Mouse (Mus musculus): ENCODE results near the gene Tmem209.

The Tmem209 gene

DNA sequence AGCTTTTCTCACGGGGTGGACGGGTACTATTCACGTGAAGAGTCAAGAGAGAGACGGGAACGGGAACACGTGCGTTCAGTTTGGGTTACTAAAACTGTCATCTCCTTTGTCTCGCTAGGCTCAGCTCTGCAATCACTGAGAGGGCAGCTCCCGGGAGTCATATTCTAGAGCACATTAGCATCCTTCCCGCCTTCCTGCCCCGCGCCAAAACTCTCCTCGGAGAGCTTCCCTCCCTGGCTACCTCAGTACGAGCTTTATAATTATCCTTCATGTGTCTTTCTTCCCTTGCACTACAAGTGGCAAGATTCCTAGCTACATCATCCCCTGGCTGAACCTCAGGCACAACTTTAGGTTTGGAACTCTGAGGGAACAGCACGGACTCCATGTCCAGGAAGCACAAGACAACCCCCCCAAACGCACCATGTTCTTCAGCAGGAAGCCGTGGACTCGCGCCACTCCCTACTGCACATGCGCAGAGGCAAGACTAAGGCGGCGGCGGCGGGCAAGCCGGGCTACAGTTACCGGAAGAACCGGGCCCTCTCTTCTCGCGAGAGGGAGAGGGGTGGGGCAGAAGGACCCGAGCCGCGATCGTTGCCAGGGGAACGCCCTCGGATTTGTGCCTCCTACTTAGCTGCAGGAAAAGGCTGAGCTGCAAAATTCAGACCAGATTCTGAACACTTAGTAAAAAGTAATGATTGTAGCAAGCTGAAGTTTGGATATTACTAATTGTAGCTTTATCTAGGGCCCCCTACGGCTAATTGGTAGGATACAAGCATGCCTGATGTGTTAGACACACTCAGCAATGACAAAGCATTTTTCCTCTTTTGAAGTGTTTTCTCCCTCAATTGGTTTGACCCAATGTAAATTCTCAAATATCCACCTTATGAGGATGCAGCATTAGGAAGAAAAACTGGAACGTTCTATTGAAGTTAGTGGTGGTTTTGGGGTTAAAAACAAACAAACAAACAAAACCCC, at the start of gene Tmem209, which contains the start of gene Ssmem1:
Gene Tmem209 (minus strand): TSS at position 519 of the 975 bp plus-strand sequence.
Gene Ssmem1 (plus strand): TSS at position 585 of the 975 bp plus-strand sequence.
- DNase-seq = peak; percentile 99

DNA sequence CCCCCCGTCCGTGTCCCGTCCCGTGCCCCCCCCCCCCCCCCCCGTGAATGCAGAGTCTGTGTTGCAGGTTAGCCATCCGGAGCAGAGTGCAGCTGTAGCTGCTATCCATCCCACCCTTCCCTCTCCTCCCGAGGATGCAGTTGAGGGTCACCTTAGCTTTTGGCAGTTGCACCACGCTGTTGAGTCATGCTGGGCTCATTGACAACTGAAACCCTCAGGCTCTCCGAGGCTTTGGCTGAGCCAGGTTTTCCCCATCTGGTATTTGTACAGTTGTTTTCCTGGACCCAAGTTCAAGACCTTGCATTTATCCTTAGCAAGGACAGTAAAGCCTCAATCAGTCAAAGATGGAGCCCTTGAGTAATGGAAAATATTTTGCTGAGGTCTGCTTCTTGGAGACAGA, 46.5 kb upstream of the Tmem209 start:
- DNase-seq = no peak

- DNase-seq = no peak
These were observed 45.1 kb upstream of the Tmem209 start for GRCm38 (mm10) chr6:30554621-30555170.

GRCm38 (mm10) chr6:30554092-30554491, 44.5 kb upstream of the Tmem209 start:
- no peak for DNase-seq

DNA sequence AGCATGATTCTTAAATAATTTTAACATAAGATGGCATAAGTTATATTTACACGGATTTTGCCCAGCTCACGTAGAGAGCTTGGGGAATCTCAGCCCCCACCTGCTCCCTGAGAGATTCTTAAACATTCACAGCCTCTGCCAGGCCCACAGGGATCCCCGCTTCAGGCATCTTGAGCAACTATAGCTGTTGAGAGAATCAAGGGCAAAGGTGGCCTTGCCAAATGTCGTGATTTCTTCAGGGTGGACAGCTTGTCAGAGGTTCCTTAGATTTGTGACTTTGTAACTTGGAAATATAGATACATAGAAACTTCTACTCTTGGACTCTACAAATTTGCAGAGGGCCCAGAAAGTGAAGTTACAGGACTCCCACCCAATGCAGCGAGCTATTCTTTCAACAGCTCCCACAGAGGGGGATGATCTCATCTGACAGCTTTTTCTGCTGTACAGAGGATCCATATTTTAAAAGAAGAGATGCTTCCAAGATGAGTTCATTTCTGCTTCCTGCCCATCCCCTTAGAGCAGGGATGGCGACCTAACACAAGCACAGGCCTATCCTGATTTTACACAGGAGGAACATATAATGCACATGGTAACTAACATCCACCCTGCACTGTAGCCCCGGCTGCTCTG, 43.9 kb upstream of the Tmem209 start:
- DNase-seq = no peak

DNA sequence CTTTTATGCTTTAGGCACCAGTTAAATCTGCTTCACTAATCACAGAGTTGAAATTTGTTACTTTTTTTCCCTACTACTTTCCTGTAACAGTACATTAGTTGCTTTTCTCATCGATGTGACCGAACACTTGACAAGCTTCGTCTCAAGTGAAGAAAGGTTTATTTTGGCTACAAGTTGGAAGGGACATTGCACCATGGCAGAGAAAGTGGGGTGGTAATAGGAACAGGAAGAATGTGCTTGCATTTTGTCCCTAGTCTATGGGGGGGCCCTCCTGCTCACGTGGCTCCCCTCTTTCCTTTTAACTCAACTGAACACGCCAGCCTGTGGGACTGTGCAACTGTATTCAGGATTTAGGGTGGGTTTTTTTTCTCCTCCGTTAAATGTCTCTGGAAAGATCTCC, 43.0 kb upstream of the Tmem209 start:
- no peak for DNase-seq

DNA sequence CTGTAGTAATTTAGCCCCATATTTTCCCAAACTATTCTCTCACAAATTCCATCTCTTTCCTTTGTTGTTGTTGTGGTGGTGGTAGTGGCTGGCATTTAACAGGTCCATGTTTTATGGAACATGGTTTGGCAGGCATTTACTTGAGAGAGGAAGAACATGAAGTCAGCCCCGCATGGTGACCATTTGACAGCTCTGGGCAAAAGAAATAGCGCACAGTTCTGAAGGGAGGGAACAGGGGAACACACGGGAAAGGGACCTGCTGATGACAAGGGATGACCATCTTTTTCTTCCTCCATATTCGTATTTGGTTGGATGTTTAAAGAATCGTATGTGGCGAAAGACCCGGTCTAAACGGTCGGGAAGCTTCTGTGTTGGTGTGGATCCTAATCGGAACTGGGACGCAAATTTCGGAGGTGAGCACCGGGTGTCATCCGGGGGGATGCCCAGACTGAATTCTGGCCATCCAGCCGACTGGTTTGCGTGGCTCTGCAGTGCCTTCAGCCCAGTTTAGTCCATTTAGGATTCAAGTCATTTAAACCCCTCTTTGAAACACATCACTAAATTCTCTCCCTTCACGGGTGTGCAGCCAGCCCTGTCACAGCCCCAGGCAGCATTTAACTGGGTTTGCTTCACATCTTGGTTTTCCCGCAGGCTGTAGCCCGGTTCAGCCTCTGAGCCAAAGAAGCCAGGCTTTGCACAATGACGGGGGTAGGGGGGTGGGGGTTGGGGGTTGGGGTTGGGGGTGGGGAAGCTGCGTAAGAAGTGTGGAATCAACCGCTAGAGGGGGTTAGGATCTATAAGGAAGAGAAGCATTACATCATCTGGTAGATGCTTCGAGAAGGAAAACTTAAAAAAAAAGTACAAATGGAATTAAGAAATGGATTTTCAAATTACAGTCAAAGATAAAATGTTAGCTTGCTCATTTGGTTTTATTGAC, 42.3 kb upstream of the Tmem209 start:
- peak; percentile 90 for DNase-seq

DNA sequence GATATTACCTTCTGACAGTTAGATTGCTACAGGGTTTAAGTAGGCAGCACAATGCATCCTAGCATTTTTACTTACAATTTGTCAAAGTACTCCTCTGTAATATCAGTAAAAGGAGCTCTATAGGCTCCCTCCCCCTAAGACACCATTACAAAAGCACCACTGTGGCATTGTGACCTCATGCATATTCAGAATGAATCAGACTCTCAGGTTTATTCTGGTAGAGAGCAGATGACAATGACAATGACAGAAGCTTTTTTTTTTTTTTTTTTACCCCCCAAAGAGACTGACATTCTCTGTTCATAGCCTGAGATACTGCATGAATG, 41.6 kb upstream of the Tmem209 start:
- DNase-seq = no peak

- DNase-seq = no peak
These were observed 41.1 kb upstream of the Tmem209 start for GRCm38 (mm10) chr6:30550496-30551192.

GRCm38 (mm10) chr6:30549231-30549761, 39.7 kb upstream of the Tmem209 start:
- DNase-seq = peak; percentile 88

- DNase-seq = peak; percentile 54
These were observed 38.2 kb upstream of the Tmem209 start for GRCm38 (mm10) chr6:30547656-30548306.

DNA sequence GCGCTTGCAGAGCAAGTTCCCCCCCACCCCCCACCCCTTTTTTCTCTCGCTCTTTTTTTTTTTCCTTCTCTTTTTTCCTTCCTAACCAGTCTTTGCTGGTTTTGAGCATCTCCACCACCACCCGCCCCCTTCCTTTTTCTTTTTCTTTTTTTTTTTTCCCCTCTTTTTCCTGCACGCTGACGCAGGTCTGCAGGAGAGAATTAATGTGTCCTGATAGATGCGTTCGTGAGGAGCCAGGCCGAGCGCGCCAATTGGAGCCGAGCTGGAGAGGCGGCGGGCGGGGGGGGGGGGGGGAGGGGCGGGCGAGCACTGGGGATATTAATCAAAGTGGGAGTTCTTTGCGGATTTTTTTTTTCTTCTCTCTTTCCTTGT, 37.7 kb upstream of the Tmem209 start:
- DNase-seq = peak; percentile 89

- DNase-seq = peak; percentile 84
These were observed 37.1 kb upstream of the Tmem209 start for GRCm38 (mm10) chr6:30546571-30547273.

DNA sequence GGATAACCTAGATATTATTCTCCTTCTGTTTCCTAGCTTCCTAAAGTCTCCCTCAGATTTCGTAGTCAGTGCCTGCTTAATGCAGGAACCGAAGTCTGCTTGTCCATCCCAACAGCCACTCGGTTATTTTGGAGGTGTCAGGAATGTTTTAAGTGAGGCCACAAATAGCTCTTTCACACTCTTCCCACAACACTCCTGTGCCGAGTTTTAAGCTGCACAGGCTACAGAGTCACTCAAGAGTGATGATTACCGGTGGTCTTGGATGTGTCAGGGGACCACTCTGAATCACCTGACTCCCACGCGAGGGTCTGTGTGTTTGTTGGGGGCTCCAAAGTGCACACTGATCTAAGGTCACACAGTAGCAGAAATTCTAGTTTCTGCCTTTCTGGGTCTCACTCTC, 36.1 kb upstream of the Tmem209 start:
- no peak for DNase-seq

DNA sequence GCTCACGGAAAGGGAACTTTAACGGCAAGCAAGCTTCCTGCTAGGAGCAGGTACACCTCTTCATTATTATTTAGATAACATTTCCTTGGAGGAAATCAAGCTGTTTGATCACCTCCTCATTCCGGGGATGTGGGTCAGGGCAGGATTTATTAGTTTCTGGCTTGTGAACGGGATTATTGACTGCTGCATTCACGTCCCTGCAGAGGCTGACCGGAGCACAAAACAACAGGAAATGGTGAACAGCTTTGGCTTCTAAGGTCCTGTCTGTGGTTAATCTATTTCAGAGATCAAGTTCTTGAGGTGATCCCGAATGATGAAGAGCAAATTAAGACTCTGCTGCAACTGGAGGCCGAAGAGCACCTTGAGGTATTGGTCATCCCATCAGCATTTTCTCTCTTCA, 34.3 kb upstream of the Tmem209 start:
- peak; percentile 45 for DNase-seq

DNA sequence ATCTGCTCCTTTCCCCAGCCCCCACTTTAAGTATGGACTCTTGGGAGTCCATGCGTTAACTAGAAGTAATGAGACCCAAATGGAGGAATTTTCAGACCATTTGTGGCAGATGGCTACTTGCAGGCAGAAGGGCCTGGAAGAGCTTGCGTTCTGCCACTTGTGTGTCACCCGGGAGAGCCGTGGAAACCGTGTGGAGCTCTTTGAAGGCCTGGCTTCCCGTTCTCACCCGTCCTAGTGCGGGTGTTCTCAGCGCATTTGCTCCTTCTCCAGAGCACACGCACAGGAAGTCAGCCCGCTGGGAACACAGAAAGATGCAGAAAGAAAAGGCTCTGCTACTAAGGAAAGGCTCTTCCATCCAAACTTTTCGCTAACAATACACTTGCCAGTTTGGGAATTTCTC, 33.5 kb upstream of the Tmem209 start:
- peak; percentile 49 for DNase-seq

DNA sequence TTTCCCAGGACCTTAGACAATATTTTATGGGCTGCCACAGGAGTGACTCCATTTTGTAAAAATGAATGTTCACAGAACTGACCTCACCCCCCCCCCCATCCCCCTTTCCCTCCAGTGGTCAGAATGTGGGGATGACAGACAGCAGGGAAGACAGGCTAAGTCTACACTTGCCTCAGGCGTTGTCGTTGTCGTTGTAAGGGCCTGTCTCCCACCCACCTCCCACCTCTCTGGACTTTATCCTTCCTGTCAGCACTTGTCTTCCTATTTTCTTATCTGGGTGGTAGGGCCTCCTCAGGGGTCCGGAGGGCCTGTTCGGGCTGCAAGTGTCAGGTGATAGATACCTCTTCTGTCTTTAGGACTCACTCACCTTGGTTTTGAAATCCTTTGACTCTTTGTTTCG, 32.7 kb upstream of the Tmem209 start:
- DNase-seq = no peak

DNA sequence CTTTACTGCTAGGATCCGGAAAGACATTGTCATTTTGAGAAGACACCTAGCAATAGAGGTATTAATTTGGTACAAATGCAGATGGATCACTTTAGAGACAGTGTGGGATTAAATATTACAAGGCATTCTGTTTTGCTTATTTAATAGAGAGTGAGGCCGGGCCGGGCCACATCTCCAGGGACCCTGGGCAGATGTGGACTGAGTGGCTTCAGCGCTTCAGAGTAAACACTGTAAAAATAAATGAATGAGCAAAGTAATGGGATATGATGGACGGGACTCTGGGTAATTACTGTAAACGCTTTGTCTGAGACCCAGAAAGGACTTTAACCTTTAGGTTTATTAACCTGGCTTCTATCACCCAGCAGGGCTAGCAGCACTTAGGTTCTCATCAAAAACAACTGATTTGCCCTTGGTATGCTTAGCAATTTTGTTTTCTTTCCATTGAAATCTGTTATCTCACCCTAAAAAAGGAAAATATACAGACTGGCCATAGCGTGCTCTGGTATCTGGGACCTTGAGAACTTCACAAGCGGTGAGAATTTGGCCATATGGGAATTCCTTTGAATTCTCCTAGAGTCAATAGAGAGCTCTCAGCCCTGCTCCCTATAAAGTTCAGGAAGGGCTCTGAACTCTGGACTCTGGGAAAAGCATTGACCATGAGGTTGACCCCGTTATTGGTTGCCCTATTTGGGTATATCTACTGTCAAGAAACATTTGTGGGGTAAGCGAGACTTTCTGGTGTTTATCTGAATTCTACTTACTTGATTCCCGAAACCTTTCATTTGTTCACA, 31.6 kb upstream of the Tmem209 start, which contains the start of gene Cpa2:
Gene Cpa2 (plus strand): TSS at position 574 of the 791 bp plus-strand sequence.
- DNase-seq = no peak

DNA sequence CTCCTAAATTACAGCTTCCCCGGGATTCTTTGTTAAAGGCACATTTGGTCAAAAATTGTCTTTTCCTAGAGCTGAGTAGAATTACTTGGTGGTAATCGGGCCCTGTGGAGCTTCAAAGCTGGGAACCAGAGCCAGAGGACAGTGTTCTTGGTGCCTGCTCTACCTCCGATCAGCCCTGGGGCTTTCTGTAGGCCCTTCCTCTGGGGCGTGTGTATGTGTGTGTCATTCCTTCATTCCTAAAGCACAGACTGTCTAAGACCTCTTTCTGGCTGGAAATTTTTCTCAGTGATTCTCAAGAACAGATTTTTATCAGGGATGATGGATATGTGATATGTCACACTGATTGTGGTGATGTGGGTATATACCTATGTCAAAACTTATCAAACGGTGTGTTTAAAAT, 29.2 kb upstream of the Tmem209 start:
- no peak for DNase-seq

DNA sequence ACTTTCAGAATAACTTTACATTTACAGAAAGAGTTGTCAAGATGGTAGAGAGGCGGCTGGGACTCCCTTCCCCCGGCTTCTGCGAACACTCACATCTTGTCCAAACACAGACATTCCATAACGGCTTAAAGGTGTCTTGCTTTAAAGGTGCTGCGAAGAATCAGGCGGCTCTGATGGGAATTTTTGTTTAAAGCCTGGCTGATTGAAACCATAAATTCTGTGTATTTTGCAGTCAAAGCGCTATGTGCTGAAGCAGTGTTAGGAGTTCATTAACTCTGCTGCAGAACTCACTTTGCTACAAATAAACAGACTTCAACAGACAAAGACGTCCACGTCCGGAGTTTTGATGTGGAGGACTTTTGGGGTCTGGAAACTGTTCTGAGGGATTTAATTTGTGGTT, 28.7 kb upstream of the Tmem209 start:
- no peak for DNase-seq
